Mouse (Mus musculus) fat pad, adult 2 months (tissue): ENCODE results near the gene Zfp54.
"Not testable (repeated sequence)": the region's sequence is repeated elsewhere in the genome, so short reads cannot be mapped to it uniquely, and the experiment has no call there.

Source experiments
- DNase-seq: peaks from one replicate; pipeline ENCODE4 v3.0.0-alpha.2; 2011; ENCODE audit warnings: low read depth, low spot score; ENCODE audit errors: extremely low read depth

Gene Zfp54

DNA sequence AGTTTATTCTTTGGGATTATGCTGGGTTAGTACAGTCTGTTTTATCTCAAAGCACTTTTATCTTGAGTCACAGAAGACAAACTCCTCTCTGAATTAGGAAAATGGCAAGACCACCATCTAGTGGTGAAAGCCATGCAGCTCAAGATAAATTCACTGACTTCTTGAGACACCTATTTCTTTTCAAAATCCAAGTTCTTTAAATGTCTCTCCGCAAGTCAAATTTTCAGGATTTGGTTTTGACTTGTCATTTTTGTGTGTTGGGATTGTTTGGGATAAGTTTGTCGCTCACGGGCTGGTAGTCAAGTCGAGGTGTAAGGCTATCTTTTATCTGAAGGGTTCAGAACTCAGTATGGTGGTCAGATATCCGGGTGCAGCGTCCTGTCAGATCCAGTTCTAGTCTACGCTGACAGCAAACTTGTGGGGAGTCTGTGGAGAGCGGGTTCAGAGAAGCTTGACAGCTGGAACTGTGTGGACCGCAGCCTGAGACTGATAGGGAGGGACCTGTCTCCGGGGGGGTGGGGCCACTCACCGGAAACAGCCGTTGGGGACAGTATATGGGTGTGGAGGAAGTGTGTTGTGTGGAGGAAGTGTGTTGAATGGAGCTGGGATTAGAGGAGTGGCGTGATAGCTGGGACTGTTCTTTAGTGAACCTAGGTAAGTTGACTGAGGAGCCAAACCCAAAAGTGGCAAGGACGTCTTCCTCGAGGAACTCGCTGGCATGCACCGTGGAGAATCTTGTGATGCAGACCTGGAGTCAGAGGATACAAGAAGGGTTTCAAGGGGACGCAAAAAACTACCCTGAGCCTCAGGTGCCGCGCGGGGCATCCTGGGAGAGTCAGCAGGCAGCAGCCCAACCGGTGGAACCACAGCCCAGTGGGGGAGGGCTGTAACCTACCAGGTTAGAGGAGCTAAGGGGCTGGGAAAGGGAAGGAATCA is at the start of gene Zfp54:
TSS of gene Zfp54 (plus strand) at position 564 of the 936 bp plus-strand sequence.
- DNase-seq: no peak

DNA sequence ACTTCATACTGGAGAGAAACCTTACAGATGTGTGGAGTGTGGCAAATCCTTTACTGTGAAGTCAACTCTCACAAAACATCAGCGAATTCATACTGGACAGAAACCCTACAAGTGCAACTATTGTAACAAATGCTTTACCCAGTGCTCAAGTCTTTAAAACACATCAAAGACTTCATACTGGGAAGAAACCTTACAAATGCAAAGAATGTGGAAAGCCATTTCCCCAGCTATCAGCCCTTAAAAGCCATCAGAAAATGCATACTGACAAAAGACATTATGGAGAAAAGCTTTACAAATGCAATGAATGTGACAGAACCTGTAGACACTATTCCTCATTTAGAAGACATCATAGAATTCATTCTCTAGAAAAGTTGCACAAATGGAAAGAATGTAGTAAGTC is 47.7 kb upstream of the Zfp54 start:
- no peak for DNase-seq

DNA sequence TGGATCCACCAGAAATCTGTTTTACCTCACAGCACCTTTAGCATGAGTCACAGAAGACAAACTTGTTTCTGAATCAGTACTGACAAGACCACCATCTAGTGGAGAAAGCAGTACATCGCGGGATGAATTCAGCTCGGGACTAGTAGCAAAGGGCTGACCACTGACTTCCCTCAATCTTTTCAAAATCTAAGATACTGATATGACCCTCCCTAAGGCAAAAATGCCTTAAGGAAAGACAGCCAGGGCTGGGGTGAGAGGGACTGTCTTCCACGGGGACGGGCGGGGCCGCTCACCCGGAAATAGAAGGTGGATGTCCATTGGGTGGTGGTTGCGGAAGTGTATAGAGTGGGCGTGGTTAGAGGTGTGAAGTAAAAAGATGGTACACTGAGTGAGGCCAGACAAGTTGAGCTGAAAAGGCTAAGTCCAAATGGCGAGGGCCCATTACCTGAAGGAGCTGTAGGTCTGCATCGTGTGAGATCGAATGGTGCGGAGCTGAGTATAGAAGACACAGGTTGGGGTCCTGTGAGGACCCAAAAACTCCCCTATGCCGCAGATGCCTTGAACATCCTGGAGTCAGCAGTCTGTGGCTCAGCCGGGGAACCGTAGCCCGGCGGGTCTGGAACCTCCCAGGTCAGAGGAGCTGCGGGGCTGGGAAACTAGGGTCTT is 39.5 kb upstream of the Zfp54 start, which contains the start of gene Zfp677:
TSS of gene Zfp677 (plus strand) at position 358 of the 666 bp plus-strand sequence.
- DNase-seq: peak; percentile 8

DNA sequence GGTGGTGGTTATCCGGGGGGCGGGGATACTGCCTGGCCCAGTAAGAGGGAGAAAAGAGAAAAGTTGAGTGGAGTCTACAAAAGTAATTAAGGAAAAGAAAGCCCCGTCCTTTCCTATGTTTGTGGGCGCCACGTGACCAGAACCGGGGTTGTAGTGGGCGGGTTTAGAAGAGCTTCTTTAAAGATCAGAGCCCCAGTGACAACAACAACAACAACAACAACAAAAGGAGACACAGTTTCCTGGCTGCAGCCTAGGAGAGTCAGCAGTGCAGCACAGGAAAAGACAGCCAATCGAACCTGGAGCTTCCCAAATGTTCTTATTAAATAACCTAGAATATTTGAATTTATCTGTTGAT is 39.0 kb upstream of the Zfp54 start:
- DNase-seq: no peak

DNA sequence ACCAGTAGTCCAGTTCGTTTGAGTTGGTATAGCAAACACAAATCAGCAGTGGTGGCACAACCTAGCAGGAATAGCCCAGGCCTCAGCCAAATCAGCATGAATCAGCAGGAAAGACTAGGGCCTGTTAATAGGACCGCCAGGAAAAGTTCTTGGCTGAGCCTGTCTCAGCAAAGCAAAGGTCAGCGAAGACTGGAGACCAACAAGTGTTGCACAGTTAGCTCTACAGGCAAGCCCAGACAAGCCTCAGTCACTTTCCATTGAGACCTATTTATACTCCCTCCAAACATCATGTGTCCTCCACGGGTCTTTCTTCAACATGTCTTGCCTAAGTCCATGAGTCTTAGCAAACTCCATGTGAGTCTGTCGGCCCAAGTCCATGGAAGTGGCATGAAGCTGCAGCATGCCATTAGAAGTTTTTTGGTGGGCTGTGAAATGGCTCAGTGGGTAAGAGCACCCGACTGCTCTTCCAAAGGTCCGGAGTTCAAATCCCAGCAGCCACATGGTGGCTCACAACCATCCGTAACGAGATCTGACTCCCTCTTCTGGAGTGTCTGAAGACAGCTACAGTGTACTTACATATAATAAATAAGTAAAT is 15.9 kb downstream of the Zfp54 start:
- not testable (repeated sequence) for DNase-seq

DNA sequence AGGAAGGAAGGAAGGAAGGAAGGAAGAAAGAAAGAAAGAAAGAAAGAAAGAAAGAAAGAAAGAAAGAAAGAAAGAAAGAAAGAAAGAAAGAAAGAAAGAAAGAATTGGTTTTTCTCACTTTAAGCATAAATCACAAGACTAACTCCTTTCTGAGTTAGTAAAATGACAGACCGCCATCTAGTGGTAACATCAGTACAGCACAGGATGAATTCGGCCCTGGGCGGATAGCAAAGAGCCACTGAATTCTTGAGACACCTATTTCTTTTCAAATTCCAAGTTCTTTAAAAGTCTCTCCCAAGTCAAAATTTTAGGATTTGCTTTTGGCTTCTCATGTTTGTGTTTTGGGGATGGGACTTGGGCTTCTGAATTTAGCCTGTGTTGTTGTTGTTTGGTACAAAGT is 26.6 kb downstream of the Zfp54 start:
- DNase-seq: no peak

DNA sequence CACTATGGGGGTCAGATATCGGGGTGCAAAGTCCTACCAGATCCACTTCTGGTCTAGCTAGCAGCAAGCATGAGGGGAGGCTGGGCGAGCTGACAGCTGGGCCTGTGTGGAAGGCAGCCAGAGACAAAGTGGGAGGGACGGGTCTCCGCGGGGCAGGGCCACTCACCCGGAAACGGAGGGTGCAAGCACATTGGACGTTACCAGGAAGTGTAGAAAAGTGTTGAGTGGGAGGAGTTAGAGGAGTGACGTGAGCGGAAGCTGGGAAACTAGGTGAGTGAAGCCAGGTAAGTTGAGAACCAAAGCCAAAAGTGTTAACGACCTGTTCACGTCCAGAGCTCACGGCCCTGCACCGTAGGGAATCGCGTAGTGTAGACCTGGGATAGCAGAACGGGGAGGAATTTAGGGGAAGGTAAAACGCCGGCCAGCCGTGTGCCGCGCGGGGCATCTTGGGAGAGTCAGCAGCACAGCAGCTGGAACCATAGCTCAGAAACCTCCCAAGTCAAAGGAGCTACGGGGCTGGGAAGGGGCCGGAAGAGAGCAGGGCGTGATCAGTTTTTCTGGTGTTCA is 27.2 kb downstream of the Zfp54 start, which contains the start of gene Zfp51:
TSS of gene Zfp51 (plus strand) at position 237 of the 567 bp plus-strand sequence.
- DNase-seq: peak; percentile 66

DNA sequence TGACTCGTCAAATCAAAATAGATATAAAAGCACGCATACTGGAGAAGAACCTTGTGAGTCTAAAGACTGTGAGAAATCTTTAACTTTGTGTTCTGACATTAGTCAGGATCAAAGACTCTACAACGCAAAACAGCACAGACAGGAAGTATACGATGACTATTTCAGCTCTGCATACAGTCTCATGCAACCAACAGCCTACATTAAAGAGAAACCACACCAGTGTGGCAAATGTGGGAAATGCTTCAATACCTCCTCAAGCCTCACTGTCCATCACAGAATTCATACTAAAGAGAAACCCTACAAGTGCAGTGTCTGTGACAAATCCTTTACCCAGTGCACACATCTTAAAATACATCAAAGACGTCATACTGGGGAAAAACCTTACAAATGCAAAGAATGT is 40.5 kb downstream of the Zfp54 start:
- DNase-seq: no peak

DNA sequence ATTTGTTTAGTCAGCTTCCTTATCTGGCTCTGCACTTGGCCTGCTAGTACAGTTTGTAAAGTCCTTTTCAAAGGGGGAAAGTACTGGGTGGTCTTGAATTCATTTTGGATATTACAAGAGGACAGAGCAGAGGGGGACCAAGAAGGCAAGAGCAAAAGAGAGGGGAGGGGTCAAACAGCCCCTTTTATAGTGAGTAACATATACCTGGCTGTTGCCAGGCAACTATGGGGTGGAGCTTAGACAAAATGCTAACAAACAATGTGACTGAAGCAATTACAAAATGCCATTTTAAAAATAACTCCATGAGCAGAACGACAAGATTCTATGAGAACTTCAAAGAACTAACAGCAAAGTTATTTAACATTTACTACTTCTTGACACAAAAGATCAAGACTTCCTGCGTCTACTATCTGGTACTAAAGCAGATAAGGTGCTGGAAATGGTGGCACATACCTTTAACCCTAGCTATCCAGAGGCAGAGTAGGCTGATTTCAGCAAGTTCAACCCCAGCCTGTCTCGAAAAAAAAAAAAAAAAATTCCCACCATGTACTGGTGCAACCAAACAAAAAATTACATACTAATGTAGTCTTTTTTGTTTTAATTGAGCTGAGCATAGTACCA is 49.1 kb downstream of the Zfp54 start:
- DNase-seq: no peak

DNA sequence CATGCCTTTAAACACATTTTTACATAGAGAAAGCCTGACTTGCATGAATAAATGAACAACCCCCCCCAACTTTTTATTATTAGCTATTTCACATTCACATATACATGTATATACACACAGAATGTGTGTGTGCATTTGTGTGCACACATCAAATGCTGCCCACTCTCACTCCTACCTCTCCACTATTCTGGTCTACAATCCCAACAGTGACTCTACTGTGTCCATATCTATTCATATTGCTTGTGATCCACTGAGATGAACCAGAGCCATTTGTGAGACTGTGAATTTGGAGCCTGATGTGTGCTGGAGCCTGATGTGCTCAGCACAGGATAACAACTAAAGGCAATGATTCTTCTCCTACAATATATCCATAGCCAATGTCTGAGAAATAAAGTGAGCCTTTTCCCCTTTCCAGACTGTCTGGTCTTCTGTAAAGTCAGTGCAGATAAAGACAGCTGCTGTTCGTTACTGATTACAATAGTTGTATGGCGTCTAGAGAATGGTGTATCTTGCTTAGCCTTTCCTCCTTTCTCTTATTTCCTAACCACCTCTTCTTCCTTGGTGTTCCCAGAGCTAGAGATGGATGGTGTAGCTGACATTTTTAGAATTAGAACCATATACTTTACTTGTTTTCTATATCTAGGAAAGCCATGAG is 49.8 kb downstream of the Zfp54 start:
- DNase-seq: no peak

DNA sequence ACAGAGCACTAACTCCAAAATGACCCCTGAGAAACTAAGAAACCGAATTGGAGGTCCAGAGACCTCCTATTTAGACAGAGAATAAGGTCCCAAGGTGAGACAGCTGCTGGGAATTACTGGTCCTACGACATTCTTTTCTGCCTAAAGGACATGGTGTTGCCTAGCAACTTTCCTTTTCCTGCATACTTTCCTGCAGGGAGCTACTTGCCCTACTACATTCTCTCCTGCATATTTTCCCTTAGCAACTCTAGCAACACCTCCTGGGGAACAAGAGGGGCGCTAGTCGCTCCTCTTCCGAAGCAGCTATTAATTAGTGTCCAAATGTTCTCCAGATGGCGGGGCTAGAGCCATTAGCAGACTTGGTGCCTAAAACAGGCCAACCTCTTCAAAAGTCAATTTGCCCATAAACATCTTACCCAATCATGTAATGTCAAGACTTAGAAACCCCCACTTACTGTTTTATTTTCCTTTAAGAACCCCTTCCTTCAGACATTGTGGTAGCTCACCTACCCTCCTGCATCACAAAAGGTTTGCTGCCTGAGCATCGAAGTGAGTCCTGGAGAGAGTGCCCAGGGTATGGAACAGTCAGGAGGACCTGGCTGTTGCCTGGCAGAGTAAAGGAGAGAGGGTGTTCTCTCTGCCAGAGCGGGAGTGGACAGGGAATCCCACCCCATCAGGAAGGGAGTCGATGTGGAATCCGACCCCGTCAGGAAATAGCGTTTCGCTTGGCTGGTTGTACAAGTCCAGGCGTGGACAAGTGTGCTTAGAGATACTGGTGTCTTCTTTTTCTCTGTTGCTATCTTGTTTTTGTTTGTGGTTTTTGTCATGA is 50.5 kb downstream of the Zfp54 start:
- DNase-seq: no peak

DNA sequence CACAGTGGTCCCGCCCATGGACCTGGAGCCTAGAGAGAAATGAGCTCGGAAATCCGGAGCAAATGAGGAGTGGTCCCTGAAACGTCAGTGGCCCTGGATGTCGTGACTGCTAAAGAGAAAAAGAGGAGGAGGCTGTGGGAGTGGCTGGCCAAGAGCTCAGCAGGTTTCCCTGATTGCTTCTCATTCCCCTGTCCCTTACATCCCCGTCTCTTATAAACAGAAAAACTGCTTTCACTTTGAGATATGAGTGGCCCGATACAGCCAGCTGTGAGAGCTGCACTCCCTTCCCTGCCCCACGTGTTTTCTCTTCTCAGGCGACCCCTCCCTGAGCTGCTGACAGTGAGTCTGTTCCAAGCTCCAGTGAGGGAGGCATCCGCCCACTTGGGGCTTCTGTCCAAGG is 51.7 kb downstream of the Zfp54 start:
- DNase-seq: not testable (repeated sequence)

DNA sequence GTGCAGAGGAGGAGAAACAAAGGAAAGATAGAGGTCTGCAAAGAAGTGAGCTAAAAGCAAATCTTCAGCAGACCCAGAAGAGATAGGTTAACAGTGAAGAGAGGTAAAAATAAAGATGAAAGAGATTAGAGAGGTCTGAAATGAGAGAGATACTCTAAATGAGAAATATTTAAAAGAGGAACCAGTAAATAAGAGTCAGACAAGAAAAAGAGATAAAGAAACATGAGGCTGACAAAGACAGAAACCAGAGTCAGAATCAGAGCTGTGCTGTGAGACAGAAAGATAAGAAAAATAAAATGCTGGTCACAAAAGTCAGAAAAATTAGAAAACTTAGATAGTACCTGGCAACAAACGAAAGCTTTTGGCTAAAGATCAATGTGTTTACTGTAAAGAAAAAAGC is 52.3 kb downstream of the Zfp54 start:
- DNase-seq: not testable (repeated sequence)

DNA sequence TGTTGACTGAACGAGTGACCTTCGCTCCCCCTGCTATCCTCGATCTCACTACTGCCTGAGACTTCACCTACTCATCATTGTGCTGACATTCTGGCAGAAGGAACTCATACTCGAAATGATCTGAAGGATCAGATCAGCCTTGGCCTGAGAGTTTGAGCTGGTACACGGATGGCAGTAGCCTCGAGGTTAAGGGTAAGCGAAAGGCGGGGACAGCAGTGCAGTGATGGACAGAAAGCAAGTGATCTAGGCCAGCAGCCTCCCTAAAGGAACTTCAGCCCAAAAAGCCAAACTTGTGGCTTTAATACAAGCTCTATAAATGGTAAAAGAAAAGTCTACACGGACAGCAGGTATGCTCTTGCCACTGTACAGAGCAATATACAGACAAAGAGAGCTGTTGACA is 53.3 kb downstream of the Zfp54 start:
- not testable (repeated sequence) for DNase-seq

DNA sequence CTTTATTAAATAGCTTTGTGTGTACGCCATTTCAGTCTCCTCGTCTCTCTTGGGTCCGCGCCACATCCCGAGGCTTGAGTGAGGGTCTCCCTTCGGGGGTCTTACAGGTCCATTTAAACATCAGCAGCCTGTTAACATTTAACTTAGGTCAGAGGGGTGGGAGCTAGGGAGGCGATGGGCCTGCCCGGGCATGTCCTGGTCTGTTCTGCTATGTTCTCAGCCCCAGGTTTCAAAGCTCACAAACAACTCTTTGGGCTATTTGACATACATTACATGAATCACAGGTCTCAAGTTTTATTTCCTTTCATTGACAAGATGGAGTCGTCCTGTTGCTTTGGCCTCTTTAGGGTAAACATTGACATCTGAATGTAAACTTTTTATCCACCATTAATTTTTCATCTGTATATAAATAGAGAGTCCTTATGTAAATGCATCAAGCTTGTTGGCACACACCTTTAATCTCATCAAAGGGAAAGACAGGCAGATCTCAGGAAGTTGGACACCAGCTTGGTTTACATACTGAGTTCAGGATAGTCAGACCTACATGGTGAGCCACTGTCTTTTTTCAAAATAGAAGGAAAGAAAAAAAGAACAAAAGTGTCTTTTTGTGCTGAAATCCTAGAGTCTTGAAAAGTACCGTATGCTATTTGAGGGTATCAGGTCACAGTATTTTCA is 55.2 kb downstream of the Zfp54 start:
- DNase-seq: not testable (repeated sequence)
